Mouse (Mus musculus): ENCODE results near the gene Ccdc162. TPM values are rescaled to one million over a fixed set of nuclear protein-coding genes. Genes with fewer than 3 reads are reported as not detected.

Gene Ccdc162
- polyA plus RNA-seq, 2 experiments = 1.6 to 2.1 TPM

- no peaks in the 10 kb centered on the region for H3K27me3 ChIP-seq (ENCODE audit: control insufficient read depth, insufficient read depth, low read length)
- no peak overlapping the region for H3K4me2 ChIP-seq (replicated peaks; ENCODE audit: low read depth, low read length, severe bottlenecking)
- 93% methylated on average over 5 of the region's 5 CpGs for WGBS
- no peaks in the 10 kb centered on the region for H3K9me3 ChIP-seq (ENCODE audit: control insufficient read depth, low read length)
- no peaks in the 10 kb centered on the region for H3K4me1 ChIP-seq (ENCODE audit: control insufficient read depth, insufficient read depth, low read length)
- DNase-seq (ENCODE audit: low spot score) = no peak
- TF ChIP-seq POLR2A (IDR thresholded peaks at IDR 0.05; ENCODE audit: borderline replicate concordance, extremely low read depth, insufficient read depth, insufficient read length) = no peak
- H3K36me3 ChIP-seq (ENCODE audit: control insufficient read depth, insufficient read depth, low read length) = no peaks in the 10 kb centered on the region
- no peak for ATAC-seq (ENCODE audit: low FRiP score, low read depth)
- no peak overlapping the region for H3K9ac ChIP-seq (ENCODE audit: low read depth, low read length, severe bottlenecking)
- H3K27ac ChIP-seq (replicated peaks; ENCODE audit: low read depth, low read length) = no peak overlapping the region
- no peak overlapping the region for H3K4me3 ChIP-seq (replicated peaks; ENCODE audit: low read length)
These were observed 40.8 kb upstream of the Ccdc162 start for GRCm38 (mm10) chr10:41757226-41757625.

- Histone ChIP-seq H3K27me3 (ENCODE audit: control insufficient read depth, insufficient read depth, low read length) (no peaks in the 10 kb centered on the region), H3K4me3 (replicated peaks; ENCODE audit: low read length) (no peak overlapping the region), H3K4me2 (replicated peaks; ENCODE audit: low read depth, low read length, severe bottlenecking) (no peak overlapping the region), H3K36me3 (ENCODE audit: control insufficient read depth, insufficient read depth, low read length) (no peaks in the 10 kb centered on the region), H3K4me1 (ENCODE audit: control insufficient read depth, insufficient read depth, low read length) (no peaks in the 10 kb centered on the region), H3K9ac (ENCODE audit: low read depth, low read length, severe bottlenecking) (no peak overlapping the region), H3K27ac (replicated peaks; ENCODE audit: low read depth, low read length) (no peak overlapping the region), H3K9me3 (ENCODE audit: control insufficient read depth, low read length) (no peaks in the 10 kb centered on the region)
- ATAC-seq (ENCODE audit: low FRiP score, low read depth) (no peak), DNase-seq (ENCODE audit: low spot score) (no peak)
- 80% methylated on average over 14 of the region's 14 CpGs for WGBS
- TF ChIP-seq POLR2A (IDR thresholded peaks at IDR 0.05; ENCODE audit: borderline replicate concordance, extremely low read depth, insufficient read depth, insufficient read length) = no peak
These were observed 35.5 kb upstream of the Ccdc162 start for GRCm38 (mm10) chr10:41751867-41752480.

GRCm38 (mm10) chr10:41749306-41749705, 32.9 kb upstream of the Ccdc162 start:
- no peak for TF ChIP-seq POLR2A (IDR thresholded peaks at IDR 0.05; ENCODE audit: borderline replicate concordance, extremely low read depth, insufficient read depth, insufficient read length)
- no peak overlapping the region for H3K4me3 ChIP-seq (replicated peaks; ENCODE audit: low read length)

GRCm38 (mm10) chr10:41746554-41746953, 30.1 kb upstream of the Ccdc162 start:
- Histone ChIP-seq H3K27me3 (ENCODE audit: control insufficient read depth, insufficient read depth, low read length) (no peaks in the 10 kb centered on the region), H3K9ac (ENCODE audit: low read depth, low read length, severe bottlenecking) (no peak overlapping the region), H3K9me3 (ENCODE audit: control insufficient read depth, low read length) (no peaks in the 10 kb centered on the region), H3K4me1 (ENCODE audit: control insufficient read depth, insufficient read depth, low read length) (0 out of 2 replicates have a peak, but pooled peaks cover 4% of the 10 kb centered on the region), H3K27ac (replicated peaks; ENCODE audit: low read depth, low read length) (no peak overlapping the region), H3K36me3 (ENCODE audit: control insufficient read depth, insufficient read depth, low read length) (no peaks in the 10 kb centered on the region), H3K4me2 (replicated peaks; ENCODE audit: low read depth, low read length, severe bottlenecking) (no peak overlapping the region), H3K4me3 (replicated peaks; ENCODE audit: low read length) (no peak overlapping the region)
- 79% methylated on average over 5 of the region's 5 CpGs for WGBS
- TF ChIP-seq POLR2A (IDR thresholded peaks at IDR 0.05; ENCODE audit: borderline replicate concordance, extremely low read depth, insufficient read depth, insufficient read length) = no peak
- DNase-seq (ENCODE audit: low spot score) (no peak), ATAC-seq (ENCODE audit: low FRiP score, low read depth) (no peak)

More at GRCm38 (mm10) chr10:41749306-41749705, 32.9 kb upstream of the Ccdc162 start:
- Histone ChIP-seq H3K36me3 (ENCODE audit: control insufficient read depth, insufficient read depth, low read length) (no peaks in the 10 kb centered on the region), H3K9me3 (ENCODE audit: control insufficient read depth, low read length) (no peaks in the 10 kb centered on the region), H3K9ac (ENCODE audit: low read depth, low read length, severe bottlenecking) (no peak overlapping the region), H3K4me2 (replicated peaks; ENCODE audit: low read depth, low read length, severe bottlenecking) (no peak overlapping the region), H3K27me3 (ENCODE audit: control insufficient read depth, insufficient read depth, low read length) (no peaks in the 10 kb centered on the region), H3K4me1 (ENCODE audit: control insufficient read depth, insufficient read depth, low read length) (0 out of 2 replicates have a peak, but pooled peaks cover 4% of the 10 kb centered on the region), H3K27ac (replicated peaks; ENCODE audit: low read depth, low read length) (no peak overlapping the region)
- 76% methylated on average over 3 of the region's 3 CpGs for WGBS
- DNase-seq (ENCODE audit: low spot score) (no peak), ATAC-seq (ENCODE audit: low FRiP score, low read depth) (no peak)

- no peak for ATAC-seq (ENCODE audit: low FRiP score, low read depth)
- Histone ChIP-seq H3K36me3 (ENCODE audit: control insufficient read depth, insufficient read depth, low read length) (no peaks in the 10 kb centered on the region), H3K27me3 (ENCODE audit: control insufficient read depth, insufficient read depth, low read length) (no peaks in the 10 kb centered on the region), H3K4me1 (ENCODE audit: control insufficient read depth, insufficient read depth, low read length) (0 out of 2 replicates have a peak, but pooled peaks cover 4% of the 10 kb centered on the region), H3K9me3 (ENCODE audit: control insufficient read depth, low read length) (no peaks in the 10 kb centered on the region), H3K4me3 (replicated peaks; ENCODE audit: low read length) (no peak overlapping the region), H3K9ac (ENCODE audit: low read depth, low read length, severe bottlenecking) (peak overlapping the region; percentile 4; the same call in 1 of the 2 replicates), H3K4me2 (replicated peaks; ENCODE audit: low read depth, low read length, severe bottlenecking) (no peak overlapping the region), H3K27ac (replicated peaks; ENCODE audit: low read depth, low read length) (no peak overlapping the region)
- 80% methylated on average over 4 of the region's 4 CpGs for WGBS
- TF ChIP-seq POLR2A (IDR thresholded peaks at IDR 0.05; ENCODE audit: borderline replicate concordance, extremely low read depth, insufficient read depth, insufficient read length) = no peak
- DNase-seq (ENCODE audit: low spot score) = no peak
These were observed 27.6 kb upstream of the Ccdc162 start for GRCm38 (mm10) chr10:41744006-41744405.
